Mouse (Mus musculus): ENCODE measurements around the gene Hes5.
A peak's percentile ranks its signal among the peaks of the same experiment; 100 is the strongest.

Hes5 gene

DNA sequence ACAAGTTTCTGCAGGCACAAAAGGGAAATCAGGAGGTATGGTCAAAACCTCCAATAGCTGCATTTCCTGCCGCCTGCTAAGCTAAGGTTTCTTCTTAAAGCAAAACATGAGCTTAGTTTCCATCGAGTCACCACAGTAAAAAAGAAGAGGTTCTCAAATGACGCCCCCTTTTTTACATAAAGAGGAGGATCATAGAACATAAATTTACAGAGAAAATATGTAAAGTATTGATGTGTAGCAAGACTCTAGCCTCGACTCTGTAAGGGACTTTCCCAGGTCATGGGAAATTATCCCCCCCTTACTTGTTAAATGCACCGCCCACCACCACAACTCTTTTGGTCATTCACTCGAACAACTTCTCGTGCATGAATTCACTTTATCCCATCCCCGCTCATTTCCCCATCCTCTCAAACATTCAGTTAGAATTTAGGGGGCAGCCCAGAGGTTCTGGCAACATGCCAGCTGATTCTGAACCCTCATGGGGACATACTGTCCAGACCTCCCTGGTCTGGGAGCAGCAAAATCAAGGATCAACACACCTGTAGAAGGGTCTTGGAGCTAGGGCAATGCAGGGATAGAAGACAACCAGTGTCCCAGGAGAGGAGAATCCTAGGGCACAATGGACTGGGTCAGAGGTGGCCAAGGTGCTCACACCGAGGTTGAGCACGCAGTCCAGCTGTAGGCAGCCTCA is 17.9 kb upstream of the Hes5 start:
- no peak for DNase-seq

DNA sequence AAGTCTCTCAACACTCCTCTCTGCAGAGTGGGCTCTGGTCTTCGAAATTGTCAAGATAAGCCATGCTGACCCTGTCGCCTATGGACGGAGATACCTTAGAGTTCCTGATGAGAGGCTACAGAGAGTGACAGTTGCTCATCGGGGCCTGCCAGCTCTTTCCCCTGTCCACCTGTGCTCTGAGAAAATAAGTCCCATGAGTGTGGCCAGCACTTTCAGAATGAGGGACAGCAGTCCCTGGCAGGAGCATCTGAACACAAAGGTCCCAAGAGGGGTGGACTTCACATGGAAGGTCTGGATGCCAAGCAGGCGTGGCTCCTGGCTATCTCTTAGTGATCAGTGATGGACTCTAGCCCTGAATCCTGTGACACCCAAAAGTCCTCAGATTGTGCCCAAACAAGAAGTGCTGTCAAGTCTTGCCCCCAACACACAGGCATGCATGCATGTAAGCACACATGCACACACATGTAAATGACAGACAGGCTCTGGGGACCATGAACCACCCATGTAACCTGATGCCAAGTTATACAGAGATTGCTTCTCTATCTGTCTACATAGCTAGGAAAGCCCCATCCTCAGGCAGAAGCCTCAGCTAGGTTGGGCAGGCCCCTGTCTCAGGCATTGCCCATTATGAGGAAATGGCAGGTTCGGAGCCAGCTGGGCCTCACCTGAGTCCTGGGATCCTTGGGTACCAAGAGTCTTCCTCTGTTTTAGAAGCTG is 17.2 kb upstream of the Hes5 start:
- no peak for DNase-seq

- peak; percentile 96 for DNase-seq
These were observed 16.6 kb upstream of the Hes5 start for GRCm38 (mm10) chr4:154944121-154944590.

DNA sequence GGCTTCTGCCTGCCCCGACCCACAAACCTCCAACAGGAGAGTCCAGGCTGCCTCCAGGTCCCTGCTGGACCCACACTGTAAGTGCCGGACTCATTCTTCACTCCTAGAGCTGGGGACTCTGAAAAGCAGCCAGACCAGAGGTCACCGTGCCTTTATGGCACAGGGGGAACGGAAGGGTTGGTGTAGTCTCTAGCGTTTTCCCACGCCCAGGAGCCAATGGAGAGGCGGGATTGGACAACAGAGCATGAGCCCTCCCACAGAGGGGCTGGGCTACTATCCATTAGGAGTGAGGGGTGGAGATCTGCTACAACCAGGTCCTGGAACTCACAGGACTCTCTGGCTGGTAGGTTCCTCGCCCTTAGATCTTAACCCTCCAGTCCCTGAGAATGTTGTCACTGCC is 14.4 kb upstream of the Hes5 start:
- peak; percentile 95 for DNase-seq

DNA sequence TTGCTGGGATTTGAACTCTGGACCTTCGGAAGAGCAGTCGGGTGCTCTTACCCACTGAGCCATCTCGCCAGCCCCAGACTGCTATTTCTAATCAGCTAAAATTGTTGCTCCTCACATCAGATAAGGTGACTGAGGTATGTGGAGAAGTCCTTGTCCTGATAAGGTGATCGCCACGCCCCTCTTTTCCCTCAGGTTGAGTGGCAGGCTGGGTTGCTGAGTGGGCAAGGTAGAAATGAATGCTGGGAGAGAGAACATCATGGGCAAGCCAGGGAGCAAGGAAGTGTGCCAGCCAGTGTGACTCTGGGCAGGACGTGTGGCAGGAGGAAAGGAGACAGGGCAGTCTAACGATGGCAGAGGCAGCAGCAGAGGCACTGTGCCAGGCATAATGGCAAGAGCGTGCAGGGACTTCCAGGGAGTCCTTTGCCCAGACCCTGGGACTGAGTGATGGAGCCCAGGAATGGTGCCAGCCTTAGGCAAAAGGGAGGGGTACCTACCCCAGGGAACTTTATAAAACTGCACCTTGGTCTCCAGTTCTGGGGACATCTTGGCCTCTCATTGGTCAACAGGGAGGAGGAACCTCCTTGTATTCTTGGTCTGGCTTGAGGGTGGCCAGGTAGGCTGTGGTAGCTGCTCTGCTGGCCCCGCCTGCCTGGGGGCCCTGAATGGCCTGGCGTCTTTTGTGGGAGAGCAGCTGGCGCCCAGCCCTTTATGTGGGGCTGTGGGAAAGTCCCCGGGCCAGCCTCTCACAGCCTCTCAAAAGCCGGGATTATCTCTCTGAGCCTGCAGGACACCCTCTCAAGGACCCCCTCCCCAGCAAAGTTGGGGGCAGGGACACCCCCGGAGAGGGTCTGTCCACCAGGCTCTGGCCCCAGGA is 12.4 kb upstream of the Hes5 start:
- DNase-seq: peak; percentile 86

DNA sequence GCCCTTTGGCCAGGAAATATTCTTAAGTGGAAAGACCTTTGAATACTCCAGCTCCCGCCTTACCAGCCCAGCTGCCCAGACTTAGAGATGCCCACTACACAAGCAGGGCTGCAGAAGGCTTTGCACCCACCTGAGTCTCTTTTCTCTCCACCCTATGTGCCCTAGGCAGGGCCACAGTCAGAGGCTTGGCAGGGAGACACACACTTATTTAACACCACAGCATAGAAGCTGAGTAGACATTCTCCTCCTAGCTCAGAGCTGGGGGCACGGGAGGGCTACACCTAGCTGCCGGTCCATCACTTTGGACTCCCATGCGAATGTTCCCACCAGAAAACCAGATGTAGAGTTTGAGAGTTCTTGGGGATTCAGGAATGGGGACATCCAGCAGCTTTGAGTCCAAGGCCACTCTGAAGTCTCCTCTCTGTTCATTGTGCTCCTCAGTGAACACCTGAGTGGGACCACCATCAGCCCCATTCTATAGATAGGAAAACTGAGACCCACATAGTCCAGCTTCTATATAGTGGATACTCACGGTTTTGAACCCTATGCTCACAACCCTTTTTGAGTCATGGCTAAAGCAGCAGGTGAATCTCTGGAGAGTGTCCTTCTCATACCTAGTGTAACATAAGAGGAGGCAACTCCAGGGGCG is 11.7 kb upstream of the Hes5 start:
- DNase-seq: no peak

GRCm38 (mm10) chr4:154949589-154949982 is 11.1 kb upstream of the Hes5 start:
- peak; percentile 80 for DNase-seq

DNA sequence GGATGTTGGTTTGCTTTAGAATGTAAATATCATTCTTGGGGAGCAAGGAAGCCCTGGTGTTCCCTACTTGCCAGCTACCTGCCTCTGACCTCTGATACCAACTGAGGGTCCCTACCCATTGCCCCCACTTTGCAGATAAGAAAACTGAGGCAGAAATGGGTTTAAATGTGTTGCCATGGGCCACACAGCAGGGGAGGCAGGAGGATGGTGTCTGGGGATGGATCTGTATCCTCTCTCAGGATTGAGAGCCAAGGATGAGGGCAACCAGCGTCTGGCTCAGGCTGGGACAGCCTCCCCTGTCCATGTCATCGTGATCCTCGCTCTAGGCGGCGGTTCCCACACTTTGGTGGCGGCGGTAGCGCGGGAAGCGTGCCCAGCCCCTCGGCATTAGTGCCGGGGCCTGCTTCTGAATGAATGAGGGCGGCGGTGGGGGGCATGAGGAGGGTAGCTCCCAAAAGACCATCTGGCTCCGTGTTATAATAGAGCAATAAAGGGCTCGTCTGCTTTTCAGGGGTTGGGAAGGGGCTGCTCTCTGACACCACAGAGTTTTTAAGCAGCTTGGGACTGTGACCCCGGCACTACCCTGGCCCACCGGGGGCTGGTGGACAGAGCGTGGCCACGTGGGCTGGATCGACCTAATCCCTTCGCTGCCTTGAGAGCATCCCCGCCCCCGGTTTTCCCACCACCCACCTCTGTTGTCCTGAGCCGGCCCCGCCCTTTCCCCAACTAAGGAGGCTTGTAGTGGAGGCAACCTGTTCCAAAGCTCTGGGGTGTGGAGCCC is 8.1 kb upstream of the Hes5 start:
- DNase-seq: peak; percentile 94

DNA sequence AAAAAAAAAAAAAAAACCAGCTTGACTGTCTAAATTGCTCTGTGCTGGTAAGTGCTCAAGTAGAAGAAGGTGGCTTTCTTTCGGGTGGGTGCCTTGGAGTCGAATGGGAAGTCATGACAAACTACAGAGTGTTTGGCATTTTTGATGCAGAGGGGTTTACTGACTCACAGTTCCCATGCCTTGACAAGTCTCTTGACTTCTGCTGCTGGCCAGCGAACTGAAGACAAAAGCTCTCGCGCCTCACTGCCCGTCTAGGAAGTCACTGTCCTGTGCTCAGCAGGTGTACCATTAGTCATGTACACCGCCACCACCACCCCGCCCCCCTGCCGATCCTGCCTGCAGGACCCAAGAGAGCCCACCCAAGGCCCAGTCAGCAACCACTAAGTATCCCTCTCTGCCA is 4.1 kb upstream of the Hes5 start:
- peak; percentile 11 for DNase-seq

DNA sequence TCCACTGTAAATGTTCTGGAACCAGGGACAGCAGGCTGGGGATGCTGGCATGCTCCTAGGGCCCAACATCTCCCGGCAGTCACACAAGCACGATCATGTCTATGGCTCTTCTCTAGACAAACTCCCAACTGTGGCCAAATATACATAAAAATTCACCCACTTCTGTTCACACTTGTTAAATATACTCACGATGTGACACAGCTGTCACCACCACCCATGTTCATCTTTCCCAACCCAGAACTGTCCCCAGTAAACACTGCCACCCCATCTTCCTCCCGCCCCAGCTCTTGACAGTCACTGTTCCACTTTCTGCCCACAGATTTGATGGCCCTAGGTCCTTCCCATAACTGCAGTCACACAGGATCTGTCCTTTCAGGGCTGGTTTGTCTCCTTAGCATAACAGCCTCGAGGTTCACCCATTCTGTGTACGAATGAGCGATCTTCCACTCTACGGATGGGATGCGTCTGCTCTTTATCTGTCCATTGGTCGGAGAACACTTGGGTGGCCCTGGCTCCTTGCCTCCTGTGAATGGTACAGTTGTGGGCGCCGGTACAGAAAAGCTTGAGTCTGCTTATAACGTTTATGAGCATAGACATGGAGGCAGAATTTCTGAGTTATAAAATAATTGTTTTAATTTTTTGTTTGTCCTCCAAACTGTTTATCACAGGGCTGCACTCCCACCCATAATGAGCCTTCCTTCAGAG is 3.3 kb upstream of the Hes5 start:
- peak; percentile 61 for DNase-seq

GRCm38 (mm10) chr4:154958171-154958570 is 2.6 kb upstream of the Hes5 start:
- peak; percentile 99 for DNase-seq

- DNase-seq: no peak
These were observed 2.1 kb upstream of the Hes5 start for GRCm38 (mm10) chr4:154958621-154959020.

DNA sequence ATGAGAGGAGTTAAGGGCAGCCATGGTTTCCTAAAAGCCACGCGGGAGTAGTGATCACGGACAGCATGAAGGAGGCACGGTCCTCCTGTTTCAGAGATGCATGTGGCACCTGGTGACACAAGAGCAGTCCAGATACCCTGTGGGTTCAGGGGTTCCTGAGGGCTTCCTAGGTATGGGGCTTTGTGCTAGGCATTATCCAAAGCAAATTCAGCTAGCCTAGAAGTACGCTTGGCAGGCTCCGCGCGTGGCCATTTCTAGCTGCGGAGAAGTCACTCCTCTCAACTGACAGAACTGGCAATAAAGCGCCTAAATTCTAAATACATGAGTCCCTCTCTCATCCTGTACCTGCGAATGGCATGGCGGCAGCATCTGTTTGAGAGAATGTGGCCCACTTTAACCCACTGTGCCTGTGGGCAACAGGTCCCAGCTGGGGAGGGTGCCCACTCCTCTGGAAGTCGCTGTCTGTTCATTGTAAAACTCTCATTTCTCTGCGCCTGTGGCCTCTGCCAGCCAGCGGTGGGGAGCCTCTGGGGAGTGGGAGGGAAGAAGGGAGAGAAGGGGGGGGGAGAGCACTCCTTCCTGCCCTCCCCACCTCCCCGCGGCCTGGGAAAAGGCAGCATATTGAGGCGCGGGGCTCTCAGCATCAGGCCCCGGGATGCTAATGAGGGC is 568 bp upstream of the Hes5 start:
- no peak for DNase-seq

DNA sequence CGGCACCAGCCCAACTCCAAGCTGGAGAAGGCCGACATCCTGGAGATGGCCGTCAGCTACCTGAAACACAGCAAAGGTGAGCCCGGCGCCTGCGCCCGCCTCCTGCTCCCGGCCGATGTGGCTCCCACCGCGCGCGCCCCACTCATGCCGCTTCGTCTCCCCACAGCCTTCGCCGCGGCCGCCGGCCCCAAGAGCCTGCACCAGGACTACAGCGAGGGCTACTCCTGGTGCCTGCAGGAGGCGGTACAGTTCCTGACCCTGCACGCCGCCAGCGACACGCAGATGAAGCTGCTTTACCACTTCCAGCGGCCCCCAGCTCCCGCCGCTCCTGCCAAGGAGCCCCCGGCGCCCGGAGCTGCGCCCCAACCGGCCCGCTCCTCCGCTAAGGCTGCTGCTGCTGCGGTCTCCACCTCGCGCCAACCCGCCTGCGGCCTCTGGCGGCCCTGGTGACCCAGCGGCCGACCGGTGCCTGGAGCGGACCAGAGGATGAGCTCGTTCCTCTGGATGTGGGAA is 559 bp downstream of the Hes5 start:
- peak; percentile 73 for DNase-seq

DNA sequence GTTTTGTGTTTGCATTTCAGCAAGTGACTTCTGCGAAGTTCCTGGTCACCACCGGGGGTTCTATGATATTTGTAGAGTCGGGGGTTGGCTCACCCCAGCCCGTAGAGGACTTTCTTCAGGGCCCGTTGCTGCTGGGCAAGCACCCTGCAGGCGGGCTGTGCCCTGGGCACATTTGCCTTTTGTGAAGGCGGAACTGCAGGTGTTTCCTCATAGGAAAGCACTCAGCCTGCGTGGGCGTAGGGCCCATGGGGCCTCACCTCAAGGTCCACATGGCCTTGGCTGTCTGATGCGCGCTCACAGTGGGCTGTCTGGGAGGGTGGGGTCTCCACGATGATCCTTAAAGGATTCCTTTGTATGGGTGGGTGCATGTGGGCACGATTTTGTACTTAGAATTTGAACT is 1.2 kb downstream of the Hes5 start:
- no peak for DNase-seq

- DNase-seq: no peak
These were observed 2.0 kb downstream of the Hes5 start for GRCm38 (mm10) chr4:154962683-154963082.

- no peak for DNase-seq
These were observed 2.6 kb downstream of the Hes5 start for GRCm38 (mm10) chr4:154963190-154963836.

- DNase-seq: peak; percentile 97
These were observed 3.3 kb downstream of the Hes5 start, which contains the start of gene Pank4 for GRCm38 (mm10) chr4:154963901-154964580. Gene Pank4 (plus strand): TSS chr4:154964123.

DNA sequence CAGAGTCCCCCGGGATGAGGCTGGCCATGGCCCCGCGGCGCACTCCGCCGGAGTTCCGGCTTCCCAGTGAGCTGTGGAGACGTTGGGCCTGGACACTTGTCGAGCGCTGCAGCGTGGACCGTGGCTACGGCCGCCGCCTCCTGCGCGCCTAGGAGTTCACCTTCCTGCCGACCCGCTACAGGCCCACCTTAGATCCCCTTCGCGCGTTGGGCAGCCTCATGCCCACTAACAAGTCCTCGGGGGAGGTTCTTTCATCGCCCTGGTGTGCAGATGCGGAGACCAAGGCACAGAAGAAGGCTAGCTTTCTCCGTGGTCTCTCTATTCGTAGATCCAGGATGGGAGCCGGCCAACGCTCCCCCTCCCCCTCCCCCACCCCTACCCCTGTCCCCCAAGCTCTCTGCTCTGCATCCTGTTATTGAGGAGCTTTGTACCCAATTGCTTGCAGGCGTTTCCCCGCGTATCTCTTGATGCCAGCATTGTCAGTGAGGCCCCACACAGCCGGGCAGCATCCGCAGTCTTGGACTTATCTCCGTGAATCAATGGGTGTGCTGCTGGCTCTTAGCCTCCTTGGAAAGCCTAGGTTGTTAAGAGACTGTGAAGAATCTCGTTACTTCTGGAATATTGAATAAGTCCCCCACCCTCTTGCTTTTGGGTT is 4.0 kb downstream of the Hes5 start:
- no peak for DNase-seq

All from retina, postnatal 1 day (tissue).